In genomic region chr1:172637801-172638200, GRCm38 (mm10) we compare ENCODE assay signal across 40 mouse cellular contexts. TPM values are rescaled to one million over a fixed set of nuclear protein-coding genes. Genes with fewer than 3 reads are reported as not detected.
DNase-seq lines count a peak whose midpoint lies in the region; ATAC-seq and TF ChIP-seq lines count a peak whose summit lies in the region.
"Had no signal": no experiment of that assay in that cellular context is flagged by ENCODE, and none has a peak within 500 bp of the region (broad histone marks: within the 10 kb centered on the region; RNA-seq: fewer than 3 reads in every experiment).

No protein-coding gene starts in this region.

- 71% methylated on average over 4 of the region's 4 CpGs for WGBS in forebrain, postnatal 0 days
- 74% methylated on average over 4 of the region's 4 CpGs for WGBS in forebrain, embryonic 11.5 days
- WGBS in intestine, postnatal 0 days: 43% methylated on average over 4 of the region's 4 CpGs
- 58% methylated on average over 4 of the region's 4 CpGs for WGBS in intestine, embryonic 15.5 days
- WGBS in lung, embryonic 14.5 days: 44% methylated on average over 4 of the region's 4 CpGs

- TF ChIP-seq CTCF in forebrain, postnatal 0 days (IDR thresholded peaks at IDR 0.05; ENCODE audit: low read depth): peak; percentile 52
- peak; percentile 38 for TF ChIP-seq CTCF in intestine, postnatal 0 days (IDR thresholded peaks at IDR 0.05; ENCODE audit: low read depth)
- TF ChIP-seq CTCF in lung, embryonic 14.5 days (IDR thresholded peaks at IDR 0.05; ENCODE audit: low read depth): no peak

- no peaks in the 10 kb centered on the region for H3K27me3 ChIP-seq in forebrain, postnatal 0 days (ENCODE audit: insufficient read depth, low read length)
- H3K27me3 ChIP-seq in forebrain, embryonic 11.5 days (ENCODE audit: control insufficient read depth, insufficient read depth, low read length): no peaks in the 10 kb centered on the region
- no peaks in the 10 kb centered on the region for H3K27me3 ChIP-seq in intestine, postnatal 0 days (replicated peaks; ENCODE audit: control insufficient read depth, insufficient read depth, low read length)
- H3K27me3 ChIP-seq in intestine, embryonic 15.5 days (replicated peaks): no peaks in the 10 kb centered on the region
- H3K27me3 ChIP-seq in lung, embryonic 14.5 days (ENCODE audit: insufficient read depth, low read length): no peaks in the 10 kb centered on the region
- H3K27me3 ChIP-seq: heart, embryonic 13.5 days; lung, embryonic 15.5 days; neural tube, embryonic 12.5 days had no signal

- DNase-seq in forebrain, postnatal 0 days: no peak
- DNase-seq in forebrain, embryonic 11.5 days (ENCODE audit: low spot score): no peak
- DNase-seq in lung, embryonic 14.5 days: peak; percentile 61
- no peak for DNase-seq in lung, postnatal 25 days (ENCODE audit: low spot score)
- DNase-seq in 416B (ENCODE audit: low read depth): peak; percentile 40
- DNase-seq in adrenal gland, adult (ENCODE audit: inconsistent age in 2 of 2, low spot score in 1 of 2): no peak
- DNase-seq: adrenal gland, postnatal 14 days; cerebellum, adult 18-20 months; cerebellum, postnatal 10 days; gastrocnemius, postnatal 25 days; heart, adult 18-20 months; heart, postnatal 10 days; kidney, adult 9 months; kidney, postnatal 25 days; thymus, postnatal 4 days had no signal

- H3K27ac ChIP-seq in forebrain, postnatal 0 days (ENCODE audit: low read depth, low read length): no peak overlapping the region
- H3K27ac ChIP-seq in forebrain, embryonic 11.5 days (ENCODE audit: low read depth, low read length): no peak overlapping the region
- no peak overlapping the region for H3K27ac ChIP-seq in intestine, postnatal 0 days (ENCODE audit: low read depth, low read length)
- no peak overlapping the region for H3K27ac ChIP-seq in intestine, embryonic 15.5 days
- H3K27ac ChIP-seq in lung, embryonic 14.5 days (ENCODE audit: low read depth): no peak overlapping the region
- H3K27ac ChIP-seq: forebrain, embryonic 12.5 days; heart, embryonic 13.5 days; hindbrain, embryonic 10.5 days; limb, embryonic 10.5 days; limb, embryonic 15.5 days; liver, embryonic 14.5 days; lung, embryonic 15.5 days; macrophage; neural tube, embryonic 12.5 days had no signal

- H3K4me1 ChIP-seq in forebrain, postnatal 0 days (ENCODE audit: insufficient read depth): no peaks in the 10 kb centered on the region
- no peaks in the 10 kb centered on the region for H3K4me1 ChIP-seq in forebrain, embryonic 11.5 days (replicated peaks; ENCODE audit: control insufficient read depth, insufficient read depth, low read length)
- H3K4me1 ChIP-seq in intestine, postnatal 0 days (replicated peaks; ENCODE audit: control insufficient read depth, insufficient read depth, low read length): 0 out of 2 replicates have a peak, but pooled peaks cover 2% of the 10 kb centered on the region
- peaks cover 4% of the 10 kb centered on the region; the same call in 1 of the 2 replicates for H3K4me1 ChIP-seq in intestine, embryonic 15.5 days (replicated peaks)
- no peaks in the 10 kb centered on the region for H3K4me1 ChIP-seq in lung, embryonic 14.5 days (ENCODE audit: insufficient read depth)
- H3K4me1 ChIP-seq: forebrain, embryonic 12.5 days had no signal

- ATAC-seq in forebrain, postnatal 0 days: no peak
- no peak for ATAC-seq in forebrain, embryonic 11.5 days (replicated peaks; ENCODE audit: low FRiP score)
- no peak for ATAC-seq in intestine, postnatal 0 days
- ATAC-seq in intestine, embryonic 15.5 days: no peak
- no peak for ATAC-seq in lung, embryonic 14.5 days (ENCODE audit: insufficient read depth)
- ATAC-seq: hindbrain, embryonic 16.5 days; intestine, embryonic 16.5 days; midbrain, embryonic 16.5 days; Patski had no signal

- no peak overlapping the region for H3K4me2 ChIP-seq in forebrain, postnatal 0 days (ENCODE audit: low read depth)
- no peak overlapping the region for H3K4me2 ChIP-seq in forebrain, embryonic 11.5 days (ENCODE audit: low read depth, low read length, severe bottlenecking)
- H3K4me2 ChIP-seq in intestine, postnatal 0 days (replicated peaks; ENCODE audit: low read depth): no peak overlapping the region
- H3K4me2 ChIP-seq in intestine, embryonic 15.5 days (replicated peaks): no peak overlapping the region
- no peak overlapping the region for H3K4me2 ChIP-seq in lung, embryonic 14.5 days
- H3K4me2 ChIP-seq: forebrain, embryonic 12.5 days; heart, embryonic 13.5 days; limb, embryonic 15.5 days; lung, embryonic 15.5 days; neural tube, embryonic 12.5 days had no signal

- H3K9me3 ChIP-seq in forebrain, postnatal 0 days (ENCODE audit: low read length): no peaks in the 10 kb centered on the region
- no peaks in the 10 kb centered on the region for H3K9me3 ChIP-seq in forebrain, embryonic 11.5 days (ENCODE audit: control insufficient read depth, low read length)
- H3K9me3 ChIP-seq in intestine, postnatal 0 days (ENCODE audit: control insufficient read depth): no peaks in the 10 kb centered on the region
- H3K9me3 ChIP-seq in intestine, embryonic 15.5 days: no peaks in the 10 kb centered on the region
- no peaks in the 10 kb centered on the region for H3K9me3 ChIP-seq in lung, embryonic 14.5 days (ENCODE audit: low read depth, low read length)
- H3K9me3 ChIP-seq: forebrain, embryonic 12.5 days; heart, embryonic 13.5 days; hindbrain, embryonic 10.5 days; limb, embryonic 10.5 days; limb, embryonic 15.5 days; lung, embryonic 15.5 days; neural tube, embryonic 12.5 days had no signal

- H3K4me3 ChIP-seq in forebrain, postnatal 0 days (ENCODE audit: low read depth, low read length): no peak overlapping the region
- H3K4me3 ChIP-seq in forebrain, embryonic 11.5 days (ENCODE audit: low read depth, low read length): no peak overlapping the region
- H3K4me3 ChIP-seq in intestine, postnatal 0 days (ENCODE audit: low read depth, low read length): no peak overlapping the region
- H3K4me3 ChIP-seq in intestine, embryonic 15.5 days (replicated peaks): no peak overlapping the region
- H3K4me3 ChIP-seq in lung, embryonic 14.5 days (ENCODE audit: low read depth, low read length): no peak overlapping the region
- H3K4me3 ChIP-seq: erythroblast, embryonic 14.5 days; forebrain, embryonic 12.5 days; heart, embryonic 13.5 days; hindbrain, embryonic 10.5 days; limb, embryonic 10.5 days; limb, embryonic 15.5 days; lung, embryonic 15.5 days; myocyte; neural tube, embryonic 12.5 days had no signal

- no peak overlapping the region for H3K9ac ChIP-seq in forebrain, postnatal 0 days
- H3K9ac ChIP-seq in forebrain, embryonic 11.5 days (ENCODE audit: low read length): no peak overlapping the region
- H3K9ac ChIP-seq in intestine, postnatal 0 days (ENCODE audit: low read depth, low read length): no peak overlapping the region
- no peak overlapping the region for H3K9ac ChIP-seq in intestine, embryonic 15.5 days
- no peak overlapping the region for H3K9ac ChIP-seq in lung, embryonic 14.5 days
- H3K9ac ChIP-seq: forebrain, embryonic 12.5 days; heart, embryonic 13.5 days; limb, embryonic 15.5 days; liver, embryonic 14.5 days; lung, embryonic 15.5 days; neural tube, embryonic 12.5 days had no signal

- H3K36me3 ChIP-seq in forebrain, postnatal 0 days (ENCODE audit: insufficient read depth): no peaks in the 10 kb centered on the region
- no peaks in the 10 kb centered on the region for H3K36me3 ChIP-seq in forebrain, embryonic 11.5 days (ENCODE audit: control insufficient read depth, insufficient read depth, low read length)
- H3K36me3 ChIP-seq in intestine, postnatal 0 days (ENCODE audit: control insufficient read depth, insufficient read depth): no peaks in the 10 kb centered on the region
- no peaks in the 10 kb centered on the region for H3K36me3 ChIP-seq in intestine, embryonic 15.5 days
- H3K36me3 ChIP-seq in lung, embryonic 14.5 days (ENCODE audit: insufficient read depth): no peaks in the 10 kb centered on the region
- H3K36me3 ChIP-seq: forebrain, embryonic 12.5 days; heart, embryonic 13.5 days; hindbrain, embryonic 10.5 days; limb, embryonic 10.5 days; limb, embryonic 15.5 days; lung, embryonic 15.5 days; neural tube, embryonic 12.5 days had no signal

RNA-seq across cellular contexts. Expression of gene Dusp23, which starts 5.0 kb away (rescaled TPM):
- 1.9 and 3.0 TPM in 2 replicates for total RNA-seq in forebrain, postnatal 0 days (2014; rRNA removed)
- 8.0 and 8.9 TPM in 2 replicates for polyA plus RNA-seq in forebrain, postnatal 0 days (2015; fragmentation: Nextera tagmentation; extraction: Ambion mirVana)
- 7.7 and 8.4 TPM in 2 replicates for polyA plus RNA-seq in forebrain, embryonic 11.5 days (2014; fragmentation: Nextera tagmentation; extraction: Ambion mirVana)
- polyA plus RNA-seq in intestine, postnatal 0 days (2015; fragmentation: Nextera tagmentation; extraction: Ambion mirVana): 18.9 and 19.7 TPM in 2 replicates
- 11.3 and 12.8 TPM in 2 replicates for polyA plus RNA-seq in intestine, embryonic 15.5 days (2015; fragmentation: Nextera tagmentation; extraction: Ambion mirVana)
- 10.2 and 10.7 TPM in 2 replicates for polyA plus RNA-seq in lung, embryonic 14.5 days (2014; fragmentation: Nextera tagmentation; extraction: Ambion mirVana)
- polyA plus RNA-seq: erythroblast, embryonic 14.5 days had no signal

RNA-seq across cellular contexts. Expression of gene Fcrl6, which starts 35.5 kb away (rescaled TPM):
- not detected in 2 replicates for total RNA-seq in forebrain, postnatal 0 days (2014; rRNA removed)
- polyA plus RNA-seq in forebrain, postnatal 0 days (2015; fragmentation: Nextera tagmentation; extraction: Ambion mirVana): 0.18 TPM in 1 of 2 replicates, not detected in the other
- polyA plus RNA-seq in forebrain, embryonic 11.5 days (2014; fragmentation: Nextera tagmentation; extraction: Ambion mirVana): 0.19 TPM in 1 of 2 replicates, not detected in the other
- polyA plus RNA-seq in intestine, postnatal 0 days (2015; fragmentation: Nextera tagmentation; extraction: Ambion mirVana): not detected in 2 replicates
- polyA plus RNA-seq in intestine, embryonic 15.5 days (2015; fragmentation: Nextera tagmentation; extraction: Ambion mirVana): not detected in 2 replicates
- not detected in 2 replicates for polyA plus RNA-seq in lung, embryonic 14.5 days (2014; fragmentation: Nextera tagmentation; extraction: Ambion mirVana)
- total RNA-seq: adrenal gland, postnatal 14 days; gastrocnemius, postnatal 25 days; heart, adult 18-20 months; heart, postnatal 10 days; layer of hippocampus, adult 18-20 months; layer of hippocampus, postnatal 14 days; left cerebral cortex, postnatal 10 days; megakaryocyte-erythroid progenitor cell, adult 5-6 weeks; MEL had no signal
- polyA plus RNA-seq: cortical plate, adult 2 months; erythroblast, embryonic 14.5 days; heart, embryonic 13.5 days; hindbrain, embryonic 10.5 days; intestine, embryonic 16.5 days; liver, embryonic 14.5 days; lung, embryonic 15.5 days; macrophage; myocyte; Patski; testis, adult 2 months had no signal

RNA-seq across cellular contexts. Expression of gene Slamf8, which starts 47.4 kb away (rescaled TPM):
- total RNA-seq in forebrain, postnatal 0 days (2014; rRNA removed): not detected in 2 replicates
- 0.08 TPM in 1 of 2 replicates, not detected in the other for polyA plus RNA-seq in forebrain, postnatal 0 days (2015; fragmentation: Nextera tagmentation; extraction: Ambion mirVana)
- polyA plus RNA-seq in forebrain, embryonic 11.5 days (2014; fragmentation: Nextera tagmentation; extraction: Ambion mirVana): not detected in 2 replicates
- polyA plus RNA-seq in intestine, postnatal 0 days (2015; fragmentation: Nextera tagmentation; extraction: Ambion mirVana): 0.27 and 0.52 TPM in 2 replicates
- polyA plus RNA-seq in intestine, embryonic 15.5 days (2015; fragmentation: Nextera tagmentation; extraction: Ambion mirVana): 0.33 and 0.37 TPM in 2 replicates
- polyA plus RNA-seq in lung, embryonic 14.5 days (2014; fragmentation: Nextera tagmentation; extraction: Ambion mirVana): not detected in 2 replicates
- total RNA-seq: adrenal gland, postnatal 14 days; heart, postnatal 10 days; layer of hippocampus, adult 18-20 months; layer of hippocampus, postnatal 14 days; left cerebral cortex, postnatal 10 days; megakaryocyte-erythroid progenitor cell, adult 5-6 weeks; MEL had no signal
- polyA plus RNA-seq: embryonic facial prominence, embryonic 14.5 days; erythroblast, embryonic 14.5 days; forebrain, embryonic 12.5 days; heart, embryonic 13.5 days; hindbrain, embryonic 10.5 days; hindbrain, embryonic 16.5 days; midbrain, embryonic 16.5 days; myocyte; neural tube, embryonic 12.5 days; Patski; testis, adult 2 months had no signal

Comparison
In these comparisons a context has a peak if more than half of its experiments do, and no peak if none do; other contexts are left out.
1. DNase-seq: peak in lung, embryonic 14.5 days (single experiment) and 416B (single experiment); none in forebrain, postnatal 0 days (single experiment), forebrain, embryonic 11.5 days (single experiment), lung, postnatal 25 days (single experiment) and adrenal gland, adult (0 of 2).